Mouse (Mus musculus) urinary bladder, adult 18-20 months (tissue): ENCODE measurements at regions not wholly inside any gene's neighbourhood (a gene's known extent, or its start where the extent isn't known, plus 50 kb on each side); places are given as distances from the start of the nearest gene placed in this dataset.
A peak's percentile ranks its signal among the peaks of the same experiment; 100 is the strongest.
"Not testable (repeated sequence)": the region's sequence is repeated elsewhere in the genome, so short reads cannot be mapped to it uniquely, and the experiment has no call there.

ENCODE experiments used
- DNase-seq, 2 experiments: peaks; one replicate each; pipeline ENCODE4 v3.0.0; 2022; ENCODE audit warnings: low spot score in 2 of 2, mixed read lengths in 2 of 2

GRCm38 (mm10) chr10:56891530-56891929 is 514.4 kb downstream of the Gja1 start:
- DNase-seq, result not testable (repeated sequence)

- DNase-seq, result no peak
Measured at GRCm38 (mm10) chr10:56892666-56893209, 515.6 kb downstream of the Gja1 start.

GRCm38 (mm10) chr10:56893210-56893705 is 516.1 kb downstream of the Gja1 start:
- DNase-seq, result no peak

- no peak for DNase-seq
Measured at GRCm38 (mm10) chr10:56899640-56900274, 522.6 kb downstream of the Gja1 start.

GRCm38 (mm10) chr10:56900914-56901313 is 523.8 kb downstream of the Gja1 start:
- no peak for DNase-seq

DNA sequence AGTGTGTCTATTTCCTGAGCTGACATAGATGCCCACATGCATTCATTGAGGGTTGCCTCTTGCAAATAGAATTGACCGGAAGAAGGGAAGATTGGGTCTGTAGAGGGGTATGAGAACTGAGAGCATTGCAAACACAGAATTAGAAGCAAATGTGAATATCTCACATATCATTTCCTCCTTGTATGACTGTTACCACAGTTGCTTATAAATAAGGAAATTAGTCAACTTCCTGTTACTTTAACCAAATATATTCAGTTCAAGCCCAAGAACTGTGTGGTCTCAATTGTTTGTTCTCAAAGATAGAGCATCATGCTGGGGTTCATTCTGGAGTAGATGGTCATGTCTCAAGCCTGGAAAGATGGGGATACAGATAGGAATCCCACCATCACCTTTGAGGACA is 535.6 kb downstream of the Gja1 start:
- DNase-seq, result no peak

DNA sequence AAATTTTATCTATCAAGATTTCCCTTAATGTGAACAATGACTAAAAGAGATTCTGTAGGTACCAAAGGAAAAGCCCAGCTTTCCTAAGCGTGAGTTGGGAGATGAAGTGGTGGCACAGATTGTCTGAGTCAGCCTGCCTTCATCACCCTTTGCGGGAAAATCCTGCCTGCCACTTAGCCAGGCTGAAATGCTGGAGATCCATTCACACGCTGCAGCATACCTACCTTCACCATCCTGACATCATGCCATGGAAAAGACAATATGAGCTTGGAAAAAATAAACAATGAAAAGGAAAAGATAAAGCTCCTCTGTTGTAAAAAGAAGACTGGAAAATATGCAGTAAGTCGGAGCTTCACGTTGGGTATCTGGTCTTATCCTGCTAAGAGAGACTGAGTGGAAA is 537.0 kb downstream of the Gja1 start:
- no peak for DNase-seq

GRCm38 (mm10) chr10:56918412-56918811 is 541.3 kb downstream of the Gja1 start:
- no peak for DNase-seq

- DNase-seq, result peak; percentile 3 to 22
Measured at GRCm38 (mm10) chr10:56920711-56921672, 543.9 kb downstream of the Gja1 start.

- DNase-seq, result no peak
Measured at GRCm38 (mm10) chr10:56935174-56935573, 551.0 kb upstream of the Hsf2 start.

- DNase-seq, result no peak
Measured at GRCm38 (mm10) chr10:56941972-56942371, 544.2 kb upstream of the Hsf2 start.

DNA sequence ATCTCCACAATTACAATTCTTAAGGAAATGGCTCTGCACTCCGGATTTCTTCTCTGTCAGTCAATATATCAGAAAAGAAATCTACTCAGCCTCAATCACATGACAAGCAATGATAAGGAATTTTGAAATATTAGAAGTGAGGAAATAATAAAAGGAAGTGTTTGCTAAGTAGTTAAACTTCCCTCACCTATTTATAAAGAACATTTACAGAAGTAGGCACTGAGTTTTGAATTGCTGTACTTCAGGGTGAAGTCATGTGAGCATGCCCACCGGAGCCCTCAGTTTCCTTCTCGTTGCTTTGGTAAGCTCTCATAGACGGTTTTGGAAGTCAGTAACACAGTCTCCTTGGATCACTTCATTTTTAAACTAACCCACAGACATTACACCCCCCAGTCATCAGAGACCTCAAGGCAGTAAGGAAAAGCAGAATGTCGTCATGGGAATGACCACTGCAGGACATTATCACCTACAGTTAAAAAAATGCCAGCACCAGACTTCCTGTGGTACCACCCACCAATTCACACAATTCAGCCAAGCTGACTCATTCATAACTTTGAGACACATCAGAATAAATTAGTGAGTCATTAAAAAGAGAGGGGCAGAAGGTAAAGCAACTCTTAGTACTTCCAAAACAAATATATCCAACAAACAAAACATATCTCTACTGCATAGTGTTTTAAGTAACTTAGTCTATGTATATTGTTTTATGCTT is 541.6 kb upstream of the Hsf2 start:
- no peak for DNase-seq

DNA sequence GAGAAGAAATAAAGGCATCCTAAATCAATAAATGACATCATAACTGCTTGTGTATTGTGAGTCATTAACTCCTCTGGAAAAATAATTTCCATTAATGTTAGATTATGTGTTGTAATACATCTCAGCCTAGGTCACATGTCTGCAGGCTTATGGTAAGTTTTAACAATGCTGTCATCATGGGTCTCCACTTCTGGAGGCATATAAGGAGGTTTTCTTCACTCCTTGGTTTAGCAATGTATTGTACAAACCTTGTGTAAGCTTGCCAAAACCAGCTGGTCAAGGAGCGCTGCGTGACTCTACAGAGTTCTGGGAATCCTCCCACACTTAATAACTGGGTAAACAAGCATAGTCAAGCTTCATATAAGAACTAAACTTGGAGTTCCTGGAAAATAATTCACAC is 529.5 kb upstream of the Hsf2 start:
- no peak for DNase-seq

DNA sequence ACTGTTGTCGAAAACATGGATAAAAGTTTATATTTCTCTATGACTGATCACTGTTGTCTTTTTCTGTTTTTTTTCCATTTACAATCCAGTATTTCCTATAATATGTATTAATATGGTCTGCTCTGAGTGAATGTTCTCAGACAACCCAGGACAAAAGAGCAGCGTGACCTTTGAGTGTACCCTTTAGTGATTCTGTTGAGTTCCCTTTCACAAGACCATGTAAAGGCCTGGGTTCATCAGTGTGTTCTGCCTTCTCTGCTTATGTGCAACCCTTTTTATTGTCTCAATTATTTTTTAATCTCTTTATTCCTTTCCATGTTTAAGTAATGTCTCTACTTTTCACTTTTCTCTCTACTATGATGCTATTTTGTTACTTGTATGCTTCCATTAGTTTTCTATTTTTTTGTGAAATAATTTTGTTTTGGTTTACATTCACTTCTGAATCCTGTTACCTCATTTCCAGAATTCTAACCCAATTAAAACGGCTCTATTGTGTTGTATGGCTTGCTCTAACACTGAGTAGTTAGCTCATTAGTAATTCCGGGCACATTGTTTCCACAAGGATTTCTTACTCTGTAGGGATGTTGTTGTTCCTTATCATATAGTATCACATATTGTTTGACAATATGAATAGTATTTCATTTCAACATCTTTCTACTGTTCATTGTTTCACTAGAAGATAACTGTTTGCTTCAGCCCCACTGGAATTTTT is 523.9 kb upstream of the Hsf2 start:
- DNase-seq, result no peak

GRCm38 (mm10) chr10:56963215-56963614 is 523.0 kb upstream of the Hsf2 start:
- DNase-seq, result no peak

GRCm38 (mm10) chr10:56968913-56969312 is 517.3 kb upstream of the Hsf2 start:
- no peak for DNase-seq

DNA sequence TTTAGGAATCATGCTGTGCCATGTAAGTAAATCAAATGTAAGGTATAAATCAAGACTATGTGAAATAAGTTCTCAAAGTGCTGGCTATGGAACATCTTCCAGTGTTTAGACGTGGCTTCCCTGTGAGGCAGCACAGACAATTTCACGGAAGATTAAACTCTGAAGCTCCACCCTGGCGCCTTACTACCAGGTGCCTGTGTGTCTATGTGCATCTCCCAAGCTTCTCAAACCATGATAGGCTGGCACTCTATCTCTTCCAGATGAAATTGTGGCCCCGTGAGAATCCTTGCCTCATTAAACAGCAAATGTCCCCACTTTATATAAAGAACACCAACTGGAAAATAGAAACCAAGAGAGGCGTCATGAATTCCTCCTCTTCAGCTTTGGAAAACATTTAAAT is 511.4 kb upstream of the Hsf2 start:
- DNase-seq, result no peak

DNA sequence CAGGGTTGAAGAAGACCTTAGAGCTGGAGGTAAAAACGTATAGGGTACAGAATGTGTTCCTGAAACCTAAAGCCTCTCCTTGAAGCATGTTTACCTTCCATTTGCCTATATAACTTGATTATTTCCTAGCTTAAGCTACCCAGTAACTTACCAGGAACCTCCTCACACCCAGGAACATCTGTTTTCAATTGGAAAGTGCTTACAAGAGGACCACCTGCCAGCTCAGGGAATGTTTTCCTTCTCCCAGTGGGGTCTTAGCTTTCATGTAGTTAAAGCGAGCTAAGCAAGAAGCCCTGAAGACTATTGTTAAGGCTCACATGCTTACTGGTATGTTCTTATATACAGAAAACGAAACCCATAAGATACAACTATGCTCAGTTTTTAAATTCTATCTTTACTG is 506.6 kb upstream of the Hsf2 start:
- DNase-seq, result no peak

- no peak for DNase-seq
Measured at GRCm38 (mm10) chr10:56980821-56981220, 505.4 kb upstream of the Hsf2 start.

DNA sequence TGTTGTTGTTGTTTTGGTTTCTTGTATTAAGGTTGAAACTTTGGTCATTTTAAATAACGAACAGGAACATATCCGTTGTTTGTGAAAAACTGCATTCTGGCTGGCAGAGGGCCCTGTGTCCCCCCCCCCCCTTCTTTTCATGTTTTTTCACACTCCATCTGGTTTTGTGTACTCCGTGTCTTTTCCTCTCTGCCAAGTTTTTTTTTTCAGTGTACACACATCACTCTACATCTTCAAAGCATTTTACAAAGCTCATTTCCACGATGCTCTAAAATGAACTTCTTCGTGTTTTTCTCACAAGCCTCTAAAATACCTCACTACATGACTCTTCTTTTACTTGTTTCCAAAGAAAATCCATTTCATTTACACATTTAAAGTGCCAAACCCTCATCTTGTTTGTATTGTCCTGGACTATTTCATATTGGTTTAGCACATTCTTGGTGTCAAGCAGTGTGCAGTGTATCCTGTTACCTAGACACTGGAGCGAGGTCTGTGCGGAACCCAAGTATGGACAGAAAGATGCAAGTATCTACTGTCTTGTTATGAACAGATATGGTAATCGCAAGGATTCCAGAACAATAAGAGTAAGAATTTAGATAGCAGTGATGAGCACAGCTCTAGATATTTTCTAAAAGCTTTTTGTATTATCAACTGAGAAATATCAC is 503.5 kb upstream of the Hsf2 start:
- DNase-seq, result no peak

DNA sequence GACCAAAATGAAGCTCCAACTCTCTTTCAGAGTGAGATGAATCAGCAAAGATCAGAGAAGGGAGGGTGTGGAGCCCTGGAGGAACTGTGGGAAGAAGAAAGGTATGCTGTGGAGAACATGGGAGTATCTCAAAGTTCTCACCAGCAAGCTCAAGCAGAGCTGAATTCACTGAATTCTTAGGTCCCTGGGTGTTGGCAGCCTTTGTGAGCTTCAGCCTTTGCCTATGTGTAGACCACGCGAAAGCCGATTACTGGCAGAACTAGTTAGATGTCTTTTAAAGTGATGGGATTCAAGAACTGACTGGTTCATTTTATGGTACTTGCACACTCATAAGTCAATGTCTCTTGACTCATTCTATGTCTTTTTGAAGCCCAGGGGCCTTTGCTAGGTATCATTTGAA is 491.2 kb upstream of the Hsf2 start:
- no peak for DNase-seq
